Mouse (Mus musculus): ENCODE measurements around the gene Hnf1b. TPM values are rescaled to one million over a fixed set of nuclear protein-coding genes. Genes with fewer than 3 reads are reported as not detected.

The Hnf1b gene
- total RNA-seq, 2 experiments from 2014 or later = 0.23 to 0.75 TPM

DNA sequence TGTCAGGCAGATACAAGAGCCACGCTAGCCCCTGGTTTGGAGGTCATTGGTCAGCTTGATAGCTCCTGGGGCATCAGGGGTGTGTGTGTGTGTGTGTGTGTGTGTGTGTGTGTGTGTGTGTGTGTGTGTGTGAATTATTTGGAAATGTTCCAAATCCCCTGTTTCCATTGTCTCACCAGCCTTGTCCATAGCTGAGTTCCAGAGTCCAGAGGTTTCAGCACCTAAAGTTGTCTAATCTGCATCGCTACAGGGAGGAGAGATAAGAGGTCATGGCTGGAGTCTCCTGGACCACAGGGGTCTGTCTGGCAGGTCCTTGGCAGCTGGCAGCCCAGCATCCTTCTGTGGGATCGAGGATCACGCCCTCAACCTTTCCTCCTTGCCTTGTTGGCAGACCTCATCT lies 64.6 kb downstream of the Hnf1b start:
- no peak for DNase-seq (ENCODE audit: extremely low spot score in 1 of 2, low spot score in 2 of 2)
- intact Hi-C loops (cut with DNase I) = no loop called here
- Histone ChIP-seq H3K27ac (no peak overlapping the region), H3K4me3 (no peak overlapping the region)
- no peak for TF ChIP-seq CTCF (IDR thresholded peaks at IDR 0.05)

DNA sequence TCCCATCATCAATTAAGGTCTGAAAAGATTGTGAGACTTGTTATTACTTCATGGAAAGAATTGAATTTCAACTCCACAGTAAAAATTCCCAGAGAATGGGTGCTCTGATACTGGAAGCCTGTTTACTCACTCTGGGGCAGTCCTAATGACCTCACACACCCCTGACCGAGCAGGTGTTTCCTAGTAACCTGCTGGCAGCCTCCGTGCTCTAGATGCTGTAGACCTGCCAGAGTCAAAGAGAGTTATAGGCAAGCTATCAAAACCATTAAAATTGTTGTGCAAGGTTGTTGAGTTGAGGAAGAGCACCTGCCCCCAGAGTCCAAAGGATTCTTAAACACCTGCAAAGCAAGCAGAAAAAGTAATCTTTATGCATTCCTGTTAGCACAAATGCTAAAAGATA lies 72.7 kb downstream of the Hnf1b start:
- Histone ChIP-seq H3K4me3 (no peak overlapping the region), H3K27ac (no peak overlapping the region)
- no peak for DNase-seq (ENCODE audit: extremely low spot score in 1 of 2, low spot score in 2 of 2)
- intact Hi-C loops (cut with DNase I) = no loop called here
- TF ChIP-seq CTCF (IDR thresholded peaks at IDR 0.05) = no peak

- no peak for DNase-seq (ENCODE audit: extremely low spot score in 1 of 2, low spot score in 2 of 2)
- intact Hi-C loops (cut with DNase I) = no loop called here
- peak; percentile 32 for TF ChIP-seq CTCF (IDR thresholded peaks at IDR 0.05)
- no peak overlapping the region for H3K4me3 ChIP-seq
- no peak overlapping the region for H3K27ac ChIP-seq
These were observed 77.2 kb downstream of the Hnf1b start for GRCm38 (mm10) chr11:83927097-83927496.

GRCm38 (mm10) chr11:83932506-83933106 lies 82.7 kb downstream of the Hnf1b start:
- TF ChIP-seq CTCF (IDR thresholded peaks at IDR 0.05) = no peak
- intact Hi-C loops (cut with DNase I) = no loop called here
- DNase-seq (ENCODE audit: extremely low spot score in 1 of 2, low spot score in 2 of 2) = no peak
- Histone ChIP-seq H3K27ac (no peak overlapping the region), H3K4me3 (no peak overlapping the region)

DNA sequence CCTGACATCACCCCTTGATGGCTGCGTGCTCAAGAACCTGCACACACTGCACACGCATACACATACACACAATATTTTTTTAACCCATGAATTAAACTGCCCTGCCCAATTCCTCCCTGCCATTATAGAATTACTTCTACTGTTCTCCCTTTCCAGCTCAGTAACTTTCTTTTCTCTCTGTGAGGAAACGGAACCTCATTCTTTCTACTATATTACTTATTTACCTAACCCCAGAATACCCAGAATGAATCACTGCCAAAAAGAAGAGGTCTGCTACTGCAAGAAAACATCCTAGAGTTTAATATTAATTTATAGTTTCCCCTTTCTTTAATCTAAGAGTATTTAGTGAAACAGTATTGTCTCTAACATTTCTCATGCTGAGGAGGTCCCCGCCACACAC lies 83.5 kb downstream of the Hnf1b start:
- intact Hi-C loops (cut with DNase I) = no loop called here
- DNase-seq (ENCODE audit: extremely low spot score in 1 of 2, low spot score in 2 of 2) = no peak
- no peak for TF ChIP-seq CTCF (IDR thresholded peaks at IDR 0.05)
- Histone ChIP-seq H3K27ac (no peak overlapping the region), H3K4me3 (no peak overlapping the region)

DNA sequence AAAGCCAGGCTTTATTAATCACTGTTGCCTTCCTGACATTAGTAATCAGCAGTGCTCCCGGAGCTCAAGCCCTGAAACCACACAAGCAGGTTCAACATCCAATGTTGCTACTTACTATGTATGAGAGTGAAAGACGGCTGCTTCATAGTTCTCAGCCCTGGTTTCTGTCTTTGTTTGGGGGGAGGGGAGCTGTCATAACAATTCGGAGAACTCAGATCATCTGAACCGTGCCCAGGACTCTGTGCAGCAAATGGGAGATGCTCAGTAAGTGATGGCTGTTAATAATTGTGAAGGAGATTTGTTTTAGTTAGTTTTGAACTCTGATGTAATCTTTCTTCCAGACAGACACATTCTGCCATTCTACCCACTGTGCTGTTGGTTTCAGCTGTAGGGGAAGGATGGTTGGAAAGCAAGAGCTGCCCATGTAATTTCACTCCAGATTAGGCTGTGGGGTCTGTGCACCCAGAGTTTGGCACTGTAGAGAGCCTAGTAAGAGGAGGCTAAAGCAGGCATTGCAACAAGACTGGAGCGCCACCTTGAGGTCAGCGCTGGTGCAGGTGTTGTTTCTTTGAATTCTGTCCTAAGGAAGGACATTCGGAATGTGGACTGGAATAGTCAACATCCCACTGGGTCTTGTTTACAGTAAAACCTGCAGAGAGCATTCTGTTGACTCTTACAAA lies 86.3 kb downstream of the Hnf1b start:
- intact Hi-C loops (cut with DNase I) = loop anchor here (1.0 to 2.0 kb wide), 2 partner anchors 121 to 151 kb away; no protein-coding TSS in a partner anchor
- peak; percentile 89 for TF ChIP-seq CTCF (IDR thresholded peaks at IDR 0.05)
- Histone ChIP-seq H3K4me3 (no peak overlapping the region), H3K27ac (no peak overlapping the region)
- DNase-seq (ENCODE audit: extremely low spot score in 1 of 2, low spot score in 2 of 2) = peak; percentile 69 to 75

GRCm38 (mm10) chr11:83938556-83938955 lies 88.7 kb downstream of the Hnf1b start:
- Histone ChIP-seq H3K27ac (no peak overlapping the region), H3K4me3 (no peak overlapping the region)
- TF ChIP-seq CTCF (IDR thresholded peaks at IDR 0.05) = no peak
- intact Hi-C loops (cut with DNase I) = no loop called here
- DNase-seq (ENCODE audit: extremely low spot score in 1 of 2, low spot score in 2 of 2) = no peak

DNA sequence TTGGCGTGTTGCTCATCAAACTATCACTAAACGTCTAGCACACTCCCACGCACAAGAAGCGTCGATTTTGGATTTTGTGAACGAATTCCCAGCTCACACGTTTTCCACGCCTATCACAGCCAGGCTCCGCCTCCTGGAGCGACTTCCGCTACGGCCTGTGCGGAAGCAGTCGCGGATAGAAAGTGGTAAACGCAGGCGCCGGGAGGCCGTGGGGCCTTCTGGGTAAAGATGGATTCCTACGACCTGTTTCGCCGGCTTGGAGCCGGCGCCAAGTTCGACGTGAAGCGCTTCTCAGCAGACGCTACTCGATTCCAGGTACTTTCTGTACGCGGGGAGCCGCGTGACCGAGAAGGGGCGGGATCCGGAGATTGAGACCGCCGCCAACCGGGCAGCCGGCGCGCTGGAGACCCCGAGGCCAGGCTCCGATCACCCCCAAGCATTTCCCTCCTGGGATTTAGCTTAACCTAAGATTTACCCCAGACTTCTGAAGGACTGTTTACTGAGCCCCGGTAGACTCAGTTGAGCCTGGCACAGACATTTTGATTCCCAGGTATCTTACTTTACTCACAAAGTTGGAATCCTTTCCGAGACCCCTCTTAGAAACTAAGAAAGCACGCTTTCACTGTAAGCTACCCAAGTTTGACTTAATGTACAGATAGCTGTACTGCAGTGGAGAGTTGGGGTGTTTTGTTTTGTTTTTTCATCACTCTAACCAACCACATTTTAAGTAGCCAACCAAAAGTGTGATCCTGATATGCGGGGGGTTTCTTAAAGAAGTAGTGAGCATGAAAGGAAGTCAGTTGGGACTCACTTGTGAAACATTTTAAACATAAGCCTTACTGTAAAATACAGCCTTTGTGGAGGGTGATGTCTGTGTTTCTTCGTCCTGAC lies 92.3 kb downstream of the Hnf1b start, which contains the start of gene Ddx52:
Gene Ddx52 (plus strand): TSS at position 113 of the 891 bp plus-strand sequence.
- no peak for TF ChIP-seq CTCF (IDR thresholded peaks at IDR 0.05)
- peak within 1 kb of the TSS; percentile 81 for H3K27ac ChIP-seq
- intact Hi-C loops (cut with DNase I) = loop anchor here (1.0 kb wide), 1 partner anchor 22 kb away; the partner anchor contains the start of gene Synrg
- H3K4me3 ChIP-seq = peak within 1 kb of the TSS; percentile 82
- DNase-seq (ENCODE audit: extremely low spot score in 1 of 2, low spot score in 2 of 2) = peak; percentile 86 to 89

Other genes starting within 250 kb of the Hnf1b start
- gene Rpl9-ps1, start 204.4 kb upstream of the Hnf1b start, total RNA-seq (2021) = not detected
- gene Ccl3, start 200.7 kb upstream of the Hnf1b start, total RNA-seq (2021) = not detected
- not detected for gene Ccl4, start 187.5 kb upstream of the Hnf1b start, total RNA-seq (2021)
- gene Wfdc17, start 146.1 kb upstream of the Hnf1b start, total RNA-seq (2021) = not detected
- 1 to 10 TPM; 2.3 TPM for gene Wfdc18, start 141.0 kb upstream of the Hnf1b start, total RNA-seq (2021)
- not detected for gene Wfdc21, start 103.1 kb upstream of the Hnf1b start, total RNA-seq (2021)
- 10 to 100 TPM; 14.8 to 16.4 TPM for gene Heatr6, start 96.4 kb upstream of the Hnf1b start, total RNA-seq (2021)
- gene Ddx52, start 92.0 kb downstream of the Hnf1b start, total RNA-seq (2021) = 10 to 100 TPM; 13.3 to 15.2 TPM
- 10 to 100 TPM; 61.2 to 61.3 TPM for gene Synrg, start 114.4 kb downstream of the Hnf1b start, total RNA-seq (2021)
- 10 to 100 TPM; 80.7 to 92.7 TPM for gene Dusp14, start 219.2 kb downstream of the Hnf1b start, total RNA-seq (2021)